Mouse (Mus musculus) brain, embryonic 14.5 days (tissue): ENCODE measurements at regions not wholly inside any gene's neighbourhood (a gene's known extent, or its start where the extent isn't known, plus 50 kb on each side); places are given as distances from the start of the nearest gene placed in this dataset.

Experiments used
- CTCF ChIP-seq: fragments of 200-500 bp; IDR thresholded peaks from 2 replicates; pipeline ENCODE4 v1.5.1; 2012; ENCODE audit warnings: inconsistent platforms, mild to moderate bottlenecking, moderate library complexity, borderline replicate concordance; ENCODE audit not compliant: insufficient read depth, insufficient read length; ENCODE audit errors: extremely low read depth
- POLR2A ChIP-seq: fragments of 200-500 bp; IDR thresholded peaks from 2 replicates; pipeline ENCODE4 v1.6.1; 2012; ENCODE audit warnings: mild to moderate bottlenecking, inconsistent platforms, borderline replicate concordance; ENCODE audit not compliant: poor library complexity, insufficient read depth, insufficient read length, severe bottlenecking; ENCODE audit errors: extremely low read depth

DNA sequence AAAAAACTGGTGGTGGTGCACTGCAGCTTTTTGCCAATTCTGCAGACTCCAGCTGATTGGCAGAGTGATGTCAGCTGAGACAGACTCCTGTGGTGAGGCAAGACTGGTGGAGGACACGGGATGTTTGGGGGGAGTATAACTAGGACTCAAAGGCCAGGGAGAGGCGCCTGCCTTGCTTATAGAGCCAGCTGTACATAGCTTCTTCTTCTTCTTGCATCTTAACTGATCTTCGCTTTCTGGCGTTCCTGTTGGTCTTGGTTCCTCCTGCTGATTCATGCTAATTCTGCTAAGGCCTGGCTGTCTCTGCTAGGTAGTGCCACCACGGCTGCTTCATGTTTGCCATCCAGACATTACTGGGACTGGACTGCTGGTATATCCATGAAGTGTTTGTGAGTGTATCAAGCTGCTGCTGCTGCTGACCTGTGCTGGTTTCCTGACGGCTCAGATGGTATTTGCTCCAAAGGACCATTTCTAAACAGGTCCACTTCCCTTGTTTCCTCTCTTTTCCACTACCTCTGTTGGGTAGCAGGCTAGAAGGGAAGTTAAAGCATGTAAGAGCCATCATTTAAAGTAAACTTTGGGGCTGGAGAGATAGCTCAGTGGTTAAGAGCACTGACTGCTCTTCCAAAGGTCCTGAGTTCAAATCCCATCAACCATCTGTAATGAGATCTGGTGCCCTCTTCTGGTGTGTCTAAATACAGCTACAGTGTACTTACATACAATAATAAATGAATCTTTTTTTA, 53.2 kb upstream of the Eml4 start:
- TF ChIP-seq CTCF (no peak), POLR2A (no peak)
